Mouse (Mus musculus): ENCODE results near the gene A730049H05Rik. TPM values are rescaled to one million over a fixed set of nuclear protein-coding genes. Genes with fewer than 3 reads are reported as not detected.

A730049H05Rik gene
- polyA plus RNA-seq (2016; fragmentation: Nextera tagmentation; extraction: Ambion mirVana), result 0.22 TPM in 1 of 2 replicates, not detected in the other

- no peak for ATAC-seq (ENCODE audit: low FRiP score, low read depth)
- H3K4me3 ChIP-seq, result no peak within 1 kb of the TSS
- peaks cover 20% of the 10 kb centered on the region for H3K4me1 ChIP-seq
Measured at GRCm38 (mm10) chr6:92816311-92816751, at the start of gene A730049H05Rik. TSS of gene A730049H05Rik (plus strand) at chr6:92816478.

GRCm38 (mm10) chr6:92776356-92776755 lies 39.9 kb upstream of the A730049H05Rik start:
- Histone ChIP-seq H3K4me3 (no peak overlapping the region), H3K4me1 (0 out of 2 replicates have a peak, but pooled peaks cover 5% of the 10 kb centered on the region), H3K9ac (no peak overlapping the region), H3K4me2 (replicated peaks) (no peak overlapping the region), H3K27me3 (replicated peaks) (no peaks in the 10 kb centered on the region), H3K9me3 (no peaks in the 10 kb centered on the region), H3K27ac (no peak overlapping the region), H3K36me3 (no peaks in the 10 kb centered on the region)
- 20% methylated on average over 2 of the region's 2 CpGs for WGBS
- ATAC-seq (ENCODE audit: low FRiP score, low read depth), result no peak

More at GRCm38 (mm10) chr6:92816311-92816751, at the start of gene A730049H05Rik:
- no peaks in the 10 kb centered on the region for H3K9me3 ChIP-seq
- WGBS, result 6% methylated on average over 8 of the region's 8 CpGs
- H3K36me3 ChIP-seq, result no peaks in the 10 kb centered on the region
- H3K27ac ChIP-seq, result no peak within 1 kb of the TSS
- no peaks in the 10 kb centered on the region for H3K27me3 ChIP-seq (replicated peaks)
- no peak within 1 kb of the TSS for H3K9ac ChIP-seq
- peak within 1 kb of the TSS; percentile 38 for H3K4me2 ChIP-seq (replicated peaks)

GRCm38 (mm10) chr6:92779140-92779934 lies 36.9 kb upstream of the A730049H05Rik start:
- Histone ChIP-seq H3K36me3 (no peaks in the 10 kb centered on the region), H3K27ac (no peak overlapping the region), H3K27me3 (replicated peaks) (no peaks in the 10 kb centered on the region), H3K4me2 (replicated peaks) (no peak overlapping the region), H3K4me3 (no peak overlapping the region), H3K4me1 (0 out of 2 replicates have a peak, but pooled peaks cover 5% of the 10 kb centered on the region), H3K9ac (no peak overlapping the region), H3K9me3 (no peaks in the 10 kb centered on the region)
- 72% methylated on average over 11 of the region's 11 CpGs for WGBS
- ATAC-seq (ENCODE audit: low FRiP score, low read depth), result no peak

- H3K9me3 ChIP-seq, result no peaks in the 10 kb centered on the region
- no peak overlapping the region for H3K9ac ChIP-seq
- no peak overlapping the region for H3K27ac ChIP-seq
- no peak for ATAC-seq (ENCODE audit: low FRiP score, low read depth)
- no peak overlapping the region for H3K4me3 ChIP-seq
- H3K4me1 ChIP-seq, result 0 out of 2 replicates have a peak, but pooled peaks cover 5% of the 10 kb centered on the region
- no peaks in the 10 kb centered on the region for H3K36me3 ChIP-seq
- no peak overlapping the region for H3K4me2 ChIP-seq (replicated peaks)
- H3K27me3 ChIP-seq (replicated peaks), result no peaks in the 10 kb centered on the region
- 56% methylated on average over 5 of the region's 5 CpGs for WGBS
Measured at GRCm38 (mm10) chr6:92779935-92780205, 36.4 kb upstream of the A730049H05Rik start.

GRCm38 (mm10) chr6:92781446-92781845 lies 34.8 kb upstream of the A730049H05Rik start:
- Histone ChIP-seq H3K9me3 (no peaks in the 10 kb centered on the region), H3K36me3 (no peaks in the 10 kb centered on the region), H3K27ac (no peak overlapping the region), H3K4me1 (0 out of 2 replicates have a peak, but pooled peaks cover 5% of the 10 kb centered on the region), H3K9ac (no peak overlapping the region), H3K4me2 (replicated peaks) (no peak overlapping the region), H3K27me3 (replicated peaks) (0 out of 2 replicates have a peak, but pooled peaks cover 6% of the 10 kb centered on the region), H3K4me3 (no peak overlapping the region)
- 86% methylated on average over 6 of the region's 6 CpGs for WGBS
- no peak for ATAC-seq (ENCODE audit: low FRiP score, low read depth)

GRCm38 (mm10) chr6:92784782-92785181 lies 31.5 kb upstream of the A730049H05Rik start:
- Histone ChIP-seq H3K36me3 (no peaks in the 10 kb centered on the region), H3K27ac (no peak overlapping the region), H3K4me1 (peaks cover 4% of the 10 kb centered on the region; the same call in 1 of the 2 replicates), H3K27me3 (replicated peaks) (0 out of 2 replicates have a peak, but pooled peaks cover 7% of the 10 kb centered on the region), H3K4me2 (replicated peaks) (no peak overlapping the region), H3K9me3 (no peaks in the 10 kb centered on the region), H3K9ac (no peak overlapping the region), H3K4me3 (no peak overlapping the region)
- WGBS, result 13% methylated on average over 7 of the region's 7 CpGs
- ATAC-seq (ENCODE audit: low FRiP score, low read depth), result no peak

GRCm38 (mm10) chr6:92786701-92787375 lies 29.4 kb upstream of the A730049H05Rik start:
- peaks cover 4% of the 10 kb centered on the region; the same call in 1 of the 2 replicates for H3K4me1 ChIP-seq
- H3K4me2 ChIP-seq (replicated peaks), result peak overlapping the region; percentile 66
- 0 out of 2 replicates have a peak, but pooled peaks cover 7% of the 10 kb centered on the region for H3K27me3 ChIP-seq (replicated peaks)
- no peaks in the 10 kb centered on the region for H3K9me3 ChIP-seq
- ATAC-seq (ENCODE audit: low FRiP score, low read depth), result 0 out of 2 replicates have a peak, but pooled peaks have one; percentile 28
- H3K4me3 ChIP-seq, result peak overlapping the region; percentile 12
- 4% methylated on average over 20 of the region's 20 CpGs for WGBS
- peak overlapping the region; percentile 45; the same call in 1 of the 2 replicates for H3K9ac ChIP-seq
- H3K36me3 ChIP-seq, result no peaks in the 10 kb centered on the region
- H3K27ac ChIP-seq, result no peak overlapping the region

GRCm38 (mm10) chr6:92787376-92787712 lies 28.9 kb upstream of the A730049H05Rik start:
- WGBS, result under 1% methylated on average over 11 of the region's 12 CpGs
- Histone ChIP-seq H3K4me3 (peak overlapping the region; percentile 12), H3K9ac (peak overlapping the region; percentile 45; the same call in 1 of the 2 replicates), H3K4me1 (peaks cover 4% of the 10 kb centered on the region; the same call in 1 of the 2 replicates), H3K36me3 (no peaks in the 10 kb centered on the region), H3K4me2 (replicated peaks) (peak overlapping the region; percentile 66), H3K9me3 (no peaks in the 10 kb centered on the region), H3K27ac (no peak overlapping the region), H3K27me3 (replicated peaks) (0 out of 2 replicates have a peak, but pooled peaks cover 7% of the 10 kb centered on the region)
- peak; percentile 85 for ATAC-seq (ENCODE audit: low FRiP score, low read depth)

- H3K4me2 ChIP-seq (replicated peaks), result no peak overlapping the region
- H3K4me3 ChIP-seq, result no peak overlapping the region
- H3K36me3 ChIP-seq, result no peaks in the 10 kb centered on the region
- H3K9me3 ChIP-seq, result no peaks in the 10 kb centered on the region
- H3K9ac ChIP-seq, result no peak overlapping the region
- ATAC-seq (ENCODE audit: low FRiP score, low read depth), result no peak
- H3K27me3 ChIP-seq (replicated peaks), result no peaks in the 10 kb centered on the region
- WGBS, result 87% methylated on average over 6 of the region's 6 CpGs
- H3K27ac ChIP-seq, result no peak overlapping the region
- H3K4me1 ChIP-seq, result no peaks in the 10 kb centered on the region
Measured at GRCm38 (mm10) chr6:92793804-92794203, 22.5 kb upstream of the A730049H05Rik start.

- no peaks in the 10 kb centered on the region for H3K27me3 ChIP-seq (replicated peaks)
- H3K4me2 ChIP-seq (replicated peaks), result no peak overlapping the region
- H3K4me3 ChIP-seq, result no peak overlapping the region
- H3K9ac ChIP-seq, result no peak overlapping the region
- H3K27ac ChIP-seq, result no peak overlapping the region
- no peaks in the 10 kb centered on the region for H3K36me3 ChIP-seq
- no peaks in the 10 kb centered on the region for H3K9me3 ChIP-seq
- 80% methylated on average over 2 of the region's 2 CpGs for WGBS
- H3K4me1 ChIP-seq, result no peaks in the 10 kb centered on the region
- no peak for ATAC-seq (ENCODE audit: low FRiP score, low read depth)
Measured at GRCm38 (mm10) chr6:92801462-92801861, 14.8 kb upstream of the A730049H05Rik start.

GRCm38 (mm10) chr6:92802421-92802820 lies 13.9 kb upstream of the A730049H05Rik start:
- 72% methylated on average over 11 of the region's 11 CpGs for WGBS
- ATAC-seq (ENCODE audit: low FRiP score, low read depth), result no peak
- no peaks in the 10 kb centered on the region for H3K9me3 ChIP-seq

GRCm38 (mm10) chr6:92803213-92803612 lies 13.1 kb upstream of the A730049H05Rik start:
- Histone ChIP-seq H3K9me3 (no peaks in the 10 kb centered on the region), H3K27ac (no peak overlapping the region), H3K4me3 (no peak overlapping the region), H3K4me1 (no peaks in the 10 kb centered on the region), H3K27me3 (replicated peaks) (no peaks in the 10 kb centered on the region), H3K36me3 (no peaks in the 10 kb centered on the region), H3K4me2 (replicated peaks) (no peak overlapping the region), H3K9ac (no peak overlapping the region)
- WGBS, result 40% methylated on average over 6 of the region's 6 CpGs
- ATAC-seq (ENCODE audit: low FRiP score, low read depth), result peak; percentile 50; the same call in 1 of the 2 replicates

More at GRCm38 (mm10) chr6:92802421-92802820, 13.9 kb upstream of the A730049H05Rik start:
- Histone ChIP-seq H3K4me2 (replicated peaks) (no peak overlapping the region), H3K4me3 (no peak overlapping the region), H3K27me3 (replicated peaks) (no peaks in the 10 kb centered on the region), H3K9ac (no peak overlapping the region), H3K36me3 (no peaks in the 10 kb centered on the region), H3K27ac (no peak overlapping the region), H3K4me1 (no peaks in the 10 kb centered on the region)
